Mouse (Mus musculus): ENCODE data around the gene Ctnnd1. TPM values are rescaled to one million over a fixed set of nuclear protein-coding genes. Genes with fewer than 3 reads are reported as not detected.

The Ctnnd1 gene
- polyA plus RNA-seq (2014; fragmentation: Illumina TruSeq; extraction: RNeasy Lipid Tissue Mini Kit (QIAGEN cat#74804)) = 362 TPM

GRCm38 (mm10) chr2:84650464-84651195 lies at the start of gene Ctnnd1:
Gene Ctnnd1 (minus strand): TSS chr2:84650765.

GRCm38 (mm10) chr2:84679016-84679415 lies 28.5 kb upstream of the Ctnnd1 start, which contains the start of gene Tmx2:
Gene Tmx2 (minus strand): TSS chr2:84679140.

GRCm38 (mm10) chr2:84677968-84678880 lies 27.7 kb upstream of the Ctnnd1 start, which contains the start of the genes Gm28635 and Med19:
Gene Gm28635 (minus strand): TSS chr2:84678041.
Gene Med19 (plus strand): TSS chr2:84678402.

GRCm38 (mm10) chr2:84670569-84670933 lies 20.0 kb upstream of the Ctnnd1 start, which contains the start of gene Selenoh:
Gene Selenoh (minus strand): TSS chr2:84670770.

GRCm38 (mm10) chr2:84658806-84659205 lies 8.2 kb upstream of the Ctnnd1 start, which contains the start of gene Btbd18:
Gene Btbd18 (plus strand): TSS chr2:84659079.

Other genes starting within 250 kb of the Ctnnd1 start
- 92.7 TPM for gene Calcrl, start 225.4 kb downstream of the Ctnnd1 start, polyA plus RNA-seq (2014; fragmentation: Illumina TruSeq; extraction: RNeasy Lipid Tissue Mini Kit (QIAGEN cat#74804))
- gene Tfpi, start 174.0 kb downstream of the Ctnnd1 start, polyA plus RNA-seq (2014; fragmentation: Illumina TruSeq; extraction: RNeasy Lipid Tissue Mini Kit (QIAGEN cat#74804)) = 228 TPM
- not detected for gene Btbd18, start 8.3 kb upstream of the Ctnnd1 start, polyA plus RNA-seq (2014; fragmentation: Illumina TruSeq; extraction: RNeasy Lipid Tissue Mini Kit (QIAGEN cat#74804))
- 31.5 TPM for gene Selenoh, start 20.0 kb upstream of the Ctnnd1 start, polyA plus RNA-seq (2014; fragmentation: Illumina TruSeq; extraction: RNeasy Lipid Tissue Mini Kit (QIAGEN cat#74804))
- gene Gm28635, start 27.3 kb upstream of the Ctnnd1 start, polyA plus RNA-seq (2014; fragmentation: Illumina TruSeq; extraction: RNeasy Lipid Tissue Mini Kit (QIAGEN cat#74804)) = not detected
- gene Med19, start 27.6 kb upstream of the Ctnnd1 start, polyA plus RNA-seq (2014; fragmentation: Illumina TruSeq; extraction: RNeasy Lipid Tissue Mini Kit (QIAGEN cat#74804)) = 89.1 TPM
- gene Tmx2, start 28.4 kb upstream of the Ctnnd1 start, polyA plus RNA-seq (2014; fragmentation: Illumina TruSeq; extraction: RNeasy Lipid Tissue Mini Kit (QIAGEN cat#74804)) = 118 TPM
- 74.2 TPM for gene Zdhhc5, start 64.4 kb upstream of the Ctnnd1 start, polyA plus RNA-seq (2014; fragmentation: Illumina TruSeq; extraction: RNeasy Lipid Tissue Mini Kit (QIAGEN cat#74804))
- gene Clp1, start 76.6 kb upstream of the Ctnnd1 start, polyA plus RNA-seq (2014; fragmentation: Illumina TruSeq; extraction: RNeasy Lipid Tissue Mini Kit (QIAGEN cat#74804)) = 24.7 TPM
- 1.1 TPM for gene Ypel4, start 83.3 kb upstream of the Ctnnd1 start, polyA plus RNA-seq (2014; fragmentation: Illumina TruSeq; extraction: RNeasy Lipid Tissue Mini Kit (QIAGEN cat#74804))
- not detected for gene Gm19426, start 92.9 kb upstream of the Ctnnd1 start, polyA plus RNA-seq (2014; fragmentation: Illumina TruSeq; extraction: RNeasy Lipid Tissue Mini Kit (QIAGEN cat#74804))
- gene Serping1, start 124.7 kb upstream of the Ctnnd1 start, polyA plus RNA-seq (2014; fragmentation: Illumina TruSeq; extraction: RNeasy Lipid Tissue Mini Kit (QIAGEN cat#74804)) = 45.8 TPM
- gene Ube2l6, start 148.1 kb upstream of the Ctnnd1 start, polyA plus RNA-seq (2014; fragmentation: Illumina TruSeq; extraction: RNeasy Lipid Tissue Mini Kit (QIAGEN cat#74804)) = 25.2 TPM
- gene Smtnl1, start 171.9 kb upstream of the Ctnnd1 start, polyA plus RNA-seq (2014; fragmentation: Illumina TruSeq; extraction: RNeasy Lipid Tissue Mini Kit (QIAGEN cat#74804)) = not detected
- 2.7 TPM for gene Timm10, start 176.2 kb upstream of the Ctnnd1 start, polyA plus RNA-seq (2014; fragmentation: Illumina TruSeq; extraction: RNeasy Lipid Tissue Mini Kit (QIAGEN cat#74804))
- gene Slc43a1, start 188.1 kb upstream of the Ctnnd1 start, polyA plus RNA-seq (2014; fragmentation: Illumina TruSeq; extraction: RNeasy Lipid Tissue Mini Kit (QIAGEN cat#74804)) = 2.0 TPM
- gene Rtn4rl2, start 235.9 kb upstream of the Ctnnd1 start, polyA plus RNA-seq (2014; fragmentation: Illumina TruSeq; extraction: RNeasy Lipid Tissue Mini Kit (QIAGEN cat#74804)) = not detected

Measured in ovary, adult 10 weeks (tissue).